Mouse (Mus musculus) E14TG2a.4 (cell line): ENCODE results near the gene Atp9a.

Source experiments
- H3K27me3 ChIP-seq: 2 replicates; pipeline ENCODE4 v1.6.1; 2014; ENCODE audit warnings: low read length, control low read depth; ENCODE audit not compliant: insufficient read depth
- H3K36me3 ChIP-seq: 2 replicates; pipeline ENCODE4 v1.6.1; 2014; ENCODE audit warnings: low read length, control low read depth; ENCODE audit not compliant: insufficient read depth
- H3K4me1 ChIP-seq: replicated peaks from 2 replicates; pipeline ENCODE4 v1.6.1; 2014; ENCODE audit warnings: low read depth, low read length, control low read depth
- H3K4me3 ChIP-seq: replicated peaks from 2 replicates; pipeline ENCODE4 v1.5.1; 2014; ENCODE audit warnings: mild to moderate bottlenecking, low read length
- H3K9me3 ChIP-seq: 2 replicates; pipeline ENCODE4 v1.6.1; 2014; ENCODE audit warnings: low read length, control low read depth
- CTCF ChIP-seq: conservative IDR thresholded peaks from 2 replicates; pipeline ENCODE4 v1.5.1; 2014; ENCODE audit warnings: low read length
- NANOG ChIP-seq: IDR thresholded peaks from 2 replicates; pipeline ENCODE4 v1.6.1; 2014; ENCODE audit warnings: borderline replicate concordance, low read length, mixed read lengths
- POU5F1 ChIP-seq: IDR thresholded peaks from 2 replicates; pipeline ENCODE4 v1.6.1; 2014; ENCODE audit warnings: low read length, borderline replicate concordance

The Atp9a gene

DNA sequence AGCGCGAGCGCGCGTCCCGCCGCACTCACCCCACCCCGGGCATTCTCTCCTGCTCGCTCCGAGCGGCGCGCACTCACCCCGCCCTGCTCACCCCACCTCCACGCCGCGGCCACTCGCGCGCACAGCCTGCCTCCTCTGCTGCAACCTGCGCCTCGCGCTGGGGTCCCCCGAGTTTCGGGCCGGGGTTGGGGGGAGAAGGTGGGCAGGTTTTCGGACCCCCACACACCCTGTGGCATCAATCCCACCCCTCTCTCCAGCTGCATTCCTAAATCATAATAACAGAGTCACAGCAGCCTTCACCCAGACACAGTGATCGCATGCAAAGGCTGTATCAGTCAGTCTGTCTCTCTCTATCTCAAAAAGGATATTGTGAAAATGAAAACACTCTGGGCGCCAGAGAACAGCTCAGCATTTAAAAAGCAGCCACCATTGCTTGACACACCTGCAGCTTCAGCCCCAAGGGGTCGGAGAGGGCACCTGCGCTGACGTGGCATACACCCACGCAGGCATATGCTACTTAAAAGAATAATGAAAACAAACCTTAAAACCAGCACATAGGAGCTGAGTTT lies at the start of gene Atp9a:
TSS of gene Atp9a (minus strand) at position 351 of the 569 bp plus-strand sequence.
- H3K36me3 ChIP-seq: peaks cover 13% of the 10 kb centered on the region
- TF ChIP-seq CTCF (no peak), NANOG (no peak), POU5F1 (no peak)

GRCm38 (mm10) chr2:168791115-168791802 lies 49.0 kb upstream of the Atp9a start:
- peak overlapping the region; percentile 30 for H3K4me3 ChIP-seq
- TF ChIP-seq NANOG (peak; percentile 33; the same call in 1 of the 2 replicates), POU5F1 (0 out of 2 replicates have a peak, but pooled peaks have one; percentile 9), CTCF (no peak)
- H3K4me1 ChIP-seq: peaks cover 41% of the 10 kb centered on the region
- no peaks in the 10 kb centered on the region for H3K9me3 ChIP-seq
- H3K27me3 ChIP-seq: no peaks in the 10 kb centered on the region
- no peaks in the 10 kb centered on the region for H3K36me3 ChIP-seq

More for the DNA sequence above, at the start of gene Atp9a:
- H3K27me3 ChIP-seq: peaks cover 4% of the 10 kb centered on the region; the same call in 1 of the 2 replicates
- peak within 1 kb of the TSS; percentile 89 for H3K4me3 ChIP-seq
- peaks cover 51% of the 10 kb centered on the region for H3K4me1 ChIP-seq
- no peaks in the 10 kb centered on the region for H3K9me3 ChIP-seq

- no peak overlapping the region for H3K4me3 ChIP-seq
- TF ChIP-seq NANOG (no peak), CTCF (no peak), POU5F1 (no peak)
- no peaks in the 10 kb centered on the region for H3K27me3 ChIP-seq
- no peaks in the 10 kb centered on the region for H3K9me3 ChIP-seq
- H3K4me1 ChIP-seq: peaks cover 72% of the 10 kb centered on the region
- no peaks in the 10 kb centered on the region for H3K36me3 ChIP-seq
Measured at GRCm38 (mm10) chr2:168786174-168786573, 44.0 kb upstream of the Atp9a start.

DNA sequence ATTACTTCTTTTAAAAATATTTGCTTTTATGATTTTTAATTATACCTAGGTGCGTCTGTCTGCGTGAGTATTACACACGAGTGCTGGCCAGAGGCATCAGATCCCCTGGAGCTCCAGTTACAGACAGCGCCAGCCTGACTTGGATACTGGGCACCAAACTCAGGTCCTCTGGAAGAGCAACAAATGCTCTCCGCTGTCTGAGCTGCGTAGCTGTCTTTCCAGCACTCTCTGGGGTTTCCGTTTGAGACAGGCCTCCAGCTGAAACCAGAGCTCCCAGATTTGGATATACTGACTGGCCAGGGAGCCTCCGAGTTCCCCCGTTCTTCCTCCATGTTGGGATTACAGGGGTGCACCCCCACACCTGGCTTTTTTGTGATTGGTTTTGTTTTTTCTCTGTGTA lies 38.4 kb upstream of the Atp9a start:
- peak overlapping the region; percentile 39; the same call in 1 of the 2 replicates for H3K4me3 ChIP-seq
- H3K36me3 ChIP-seq: no peaks in the 10 kb centered on the region
- no peaks in the 10 kb centered on the region for H3K9me3 ChIP-seq
- H3K4me1 ChIP-seq: peaks cover 79% of the 10 kb centered on the region
- TF ChIP-seq NANOG (no peak), CTCF (no peak), POU5F1 (no peak)
- no peaks in the 10 kb centered on the region for H3K27me3 ChIP-seq

DNA sequence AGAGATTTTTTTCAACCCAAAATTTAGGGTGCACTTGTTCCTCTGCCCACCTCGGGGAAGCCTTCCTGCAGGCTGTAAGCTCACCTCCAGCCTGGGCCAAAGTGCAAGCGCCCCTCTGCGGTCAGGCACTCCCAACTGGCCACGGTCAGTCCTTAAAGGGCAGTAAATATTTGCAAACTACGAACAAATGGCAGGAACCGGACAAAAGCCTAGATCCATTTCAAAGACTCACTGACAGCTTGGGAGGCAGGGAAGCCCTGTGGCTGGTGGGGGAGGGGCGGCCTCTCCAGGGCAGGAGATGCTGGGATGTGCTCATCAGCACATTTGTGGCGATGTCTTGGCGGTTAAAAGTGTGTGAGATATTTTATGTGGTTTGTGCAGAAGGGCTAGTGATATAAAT lies 37.8 kb upstream of the Atp9a start:
- no peaks in the 10 kb centered on the region for H3K27me3 ChIP-seq
- no peaks in the 10 kb centered on the region for H3K36me3 ChIP-seq
- H3K9me3 ChIP-seq: no peaks in the 10 kb centered on the region
- H3K4me3 ChIP-seq: peak overlapping the region; percentile 39; the same call in 1 of the 2 replicates
- H3K4me1 ChIP-seq: peaks cover 80% of the 10 kb centered on the region
- no peak for TF ChIP-seq NANOG
- no peak for TF ChIP-seq CTCF
- TF ChIP-seq POU5F1: no peak

- Histone ChIP-seq H3K36me3 (no peaks in the 10 kb centered on the region), H3K4me1 (peaks cover 84% of the 10 kb centered on the region), H3K4me3 (no peak overlapping the region), H3K9me3 (no peaks in the 10 kb centered on the region), H3K27me3 (no peaks in the 10 kb centered on the region)
- no peak for TF ChIP-seq CTCF
- TF ChIP-seq NANOG: no peak
- TF ChIP-seq POU5F1: no peak
Measured at GRCm38 (mm10) chr2:168777481-168777880, 35.3 kb upstream of the Atp9a start.

GRCm38 (mm10) chr2:168776238-168776637 lies 34.0 kb upstream of the Atp9a start:
- Histone ChIP-seq H3K36me3 (no peaks in the 10 kb centered on the region), H3K27me3 (no peaks in the 10 kb centered on the region), H3K4me3 (no peak overlapping the region), H3K9me3 (no peaks in the 10 kb centered on the region), H3K4me1 (peaks cover 80% of the 10 kb centered on the region)
- TF ChIP-seq NANOG: no peak
- no peak for TF ChIP-seq CTCF
- TF ChIP-seq POU5F1: no peak

- H3K4me3 ChIP-seq: peak overlapping the region; percentile 96
- H3K27me3 ChIP-seq: no peaks in the 10 kb centered on the region
- H3K36me3 ChIP-seq: no peaks in the 10 kb centered on the region
- no peaks in the 10 kb centered on the region for H3K9me3 ChIP-seq
- H3K4me1 ChIP-seq: peaks cover 63% of the 10 kb centered on the region
- TF ChIP-seq NANOG (no peak), POU5F1 (no peak), CTCF (no peak)
Measured at GRCm38 (mm10) chr2:168769259-168769658, 27.1 kb upstream of the Atp9a start.
